Mouse (Mus musculus): ENCODE results near the gene Iqcn.

The Iqcn gene

DNA sequence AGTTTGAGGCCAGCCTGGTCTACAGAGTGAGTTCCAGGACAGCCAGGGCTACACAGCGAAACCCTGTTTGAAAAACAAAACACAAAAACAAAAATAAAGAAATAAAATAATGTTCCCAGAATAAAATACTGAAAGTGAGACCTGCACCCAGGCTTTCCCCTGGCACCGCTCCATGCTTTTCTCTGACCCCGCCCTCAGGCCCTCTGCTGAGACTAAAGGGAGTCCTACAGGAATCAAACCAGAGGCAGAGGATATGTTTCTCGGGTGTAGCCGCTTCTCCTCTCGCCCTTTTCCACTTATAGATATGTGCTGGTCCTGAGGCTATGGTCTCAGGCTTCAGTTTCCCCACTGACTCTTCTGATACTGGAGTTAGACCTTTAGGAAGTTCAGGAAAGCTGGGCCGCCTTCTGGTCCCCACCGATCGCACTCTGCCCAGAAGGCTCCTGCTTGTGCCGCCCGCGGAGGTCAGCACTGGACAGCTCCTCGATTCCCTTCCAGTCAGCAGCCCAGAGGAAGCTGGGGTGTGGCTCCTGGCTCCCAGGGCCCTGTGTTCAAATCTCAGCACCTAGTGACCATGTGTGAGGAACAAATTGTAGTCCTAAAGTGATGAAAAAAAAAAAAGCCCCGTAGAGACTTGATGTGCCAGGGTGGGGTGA, 22.7 kb downstream of the Iqcn start:
- in situ Hi-C loops (cut with MboI, MseI), result no loop called here

DNA sequence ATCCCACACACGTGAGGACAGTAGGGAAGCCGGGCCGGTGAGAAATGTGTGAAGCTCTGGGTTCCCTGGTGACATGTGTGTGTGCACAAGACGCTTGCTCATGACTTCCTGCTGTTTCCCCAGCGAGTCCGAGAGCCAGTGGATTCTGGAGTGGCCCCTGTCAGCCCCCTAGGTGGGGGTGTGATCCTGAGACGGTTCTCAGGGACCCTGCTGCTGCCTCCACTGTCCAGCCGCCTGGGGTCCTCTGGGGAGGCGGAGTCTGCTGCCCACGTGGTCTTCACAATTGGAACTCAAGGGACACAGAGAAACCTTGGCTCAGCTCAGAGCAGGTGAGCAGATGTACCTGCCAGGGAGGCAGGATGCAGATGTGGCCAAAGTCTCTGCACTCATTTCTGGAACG, 23.5 kb downstream of the Iqcn start:
- in situ Hi-C loops (cut with MboI, MseI), result no loop called here

DNA sequence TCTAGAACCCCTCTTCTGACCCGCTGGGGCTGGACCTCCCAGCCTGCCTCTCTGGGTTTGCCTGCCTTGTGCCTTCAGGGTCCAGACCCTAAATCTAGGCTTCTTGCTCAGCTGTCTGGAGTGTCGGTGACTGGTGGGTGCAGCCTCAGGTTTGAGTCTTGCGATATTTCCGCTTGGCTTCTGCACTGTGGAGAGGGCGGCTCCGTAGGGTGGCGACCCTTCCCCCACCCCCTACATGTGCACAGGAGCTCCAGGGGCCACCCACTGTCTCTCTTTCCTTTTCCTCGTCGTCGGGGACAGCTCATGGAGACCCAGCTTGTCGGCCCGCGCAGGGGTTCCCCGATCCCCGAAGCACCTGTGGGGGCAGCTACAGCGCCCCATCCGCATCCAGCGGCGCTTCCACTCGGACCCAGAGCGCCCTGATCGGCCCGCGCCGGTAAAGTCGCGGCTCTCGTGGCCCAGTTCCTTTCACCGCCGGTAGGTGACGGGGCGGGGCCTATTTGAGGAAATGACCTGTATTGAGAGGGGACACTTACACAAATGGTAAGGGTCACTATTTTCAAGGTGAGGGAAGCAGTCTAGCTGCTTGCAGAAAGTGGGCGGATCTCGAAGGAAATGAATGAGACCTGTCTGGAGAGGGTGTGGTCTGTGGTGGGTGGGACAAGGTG, 26.7 kb downstream of the Iqcn start:
- in situ Hi-C loops (cut with MboI, MseI), result loop anchor here (10.0 kb wide), 1 partner anchor 1315 kb away; the partner anchor contains the start of gene Olfr372

DNA sequence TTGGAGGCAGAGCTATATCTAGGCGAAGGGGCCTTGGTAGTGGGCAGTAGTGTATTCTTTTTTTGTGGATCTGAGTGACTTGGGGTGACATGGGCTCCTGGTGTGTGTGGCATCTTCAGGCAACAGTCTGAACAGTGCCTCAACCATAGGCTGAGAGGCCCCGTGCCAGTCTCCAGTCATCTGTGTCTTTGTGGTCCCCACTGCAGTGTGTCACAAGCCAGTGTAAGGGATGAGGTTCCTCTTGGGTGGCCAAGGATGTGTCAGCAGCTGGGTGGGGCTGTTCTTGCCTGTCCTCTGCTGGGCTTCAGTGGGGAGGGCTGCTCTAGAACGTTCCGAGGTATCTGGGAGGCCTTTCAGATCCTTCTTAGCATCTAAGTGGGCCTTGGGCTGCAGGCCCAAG, 27.7 kb downstream of the Iqcn start:
- in situ Hi-C loops (cut with MboI, MseI), result loop anchor here (10.0 kb wide), 1 partner anchor 1314 kb away; the partner anchor contains the start of gene Olfr372

DNA sequence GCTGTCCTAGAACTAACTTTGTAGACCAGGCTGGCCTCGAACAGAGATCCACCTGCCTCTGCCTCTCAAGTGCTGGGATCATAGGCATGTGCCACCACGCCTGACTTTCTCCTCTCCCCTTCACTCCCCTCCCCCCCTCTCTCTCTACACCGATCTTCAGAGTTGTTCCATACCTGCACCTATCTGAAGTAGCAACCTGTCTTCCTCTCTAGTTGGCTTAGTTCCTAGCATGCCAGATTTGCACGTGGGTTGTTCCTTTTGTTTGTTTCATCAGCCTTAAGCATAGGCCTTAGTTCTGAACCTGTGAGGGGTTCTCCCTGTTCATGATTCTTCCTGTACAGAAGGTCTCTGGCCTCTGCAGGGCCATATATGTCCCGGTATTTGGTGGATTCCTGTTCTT, 34.4 kb downstream of the Iqcn start:
- in situ Hi-C loops (cut with MboI, MseI), result loop anchor here (10.0 kb wide), 1 partner anchor 1307 kb away; the partner anchor contains the start of gene Olfr372

DNA sequence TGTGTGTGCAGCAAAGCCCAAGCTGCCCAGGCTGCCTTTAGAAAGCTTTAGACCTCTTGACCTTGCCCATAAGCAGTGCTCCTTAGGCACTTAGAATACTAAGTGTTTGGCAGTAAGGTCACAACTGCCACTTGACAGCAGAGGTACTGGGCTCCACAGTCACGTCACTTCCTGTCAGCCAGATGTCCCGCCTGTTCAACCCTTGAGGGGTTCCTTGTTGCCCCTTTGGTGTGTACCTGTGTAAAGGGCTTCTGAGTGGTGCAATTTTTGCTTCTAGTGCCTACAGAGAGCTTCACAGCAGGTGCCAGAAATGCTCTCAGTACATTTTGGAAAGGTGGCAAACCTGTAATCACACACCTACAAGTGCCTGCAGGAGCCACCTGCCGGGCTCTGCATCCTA, 35.0 kb downstream of the Iqcn start:
- in situ Hi-C loops (cut with MboI, MseI), result loop anchor here (10.0 kb wide), 1 partner anchor 1307 kb away; the partner anchor contains the start of gene Olfr372

DNA sequence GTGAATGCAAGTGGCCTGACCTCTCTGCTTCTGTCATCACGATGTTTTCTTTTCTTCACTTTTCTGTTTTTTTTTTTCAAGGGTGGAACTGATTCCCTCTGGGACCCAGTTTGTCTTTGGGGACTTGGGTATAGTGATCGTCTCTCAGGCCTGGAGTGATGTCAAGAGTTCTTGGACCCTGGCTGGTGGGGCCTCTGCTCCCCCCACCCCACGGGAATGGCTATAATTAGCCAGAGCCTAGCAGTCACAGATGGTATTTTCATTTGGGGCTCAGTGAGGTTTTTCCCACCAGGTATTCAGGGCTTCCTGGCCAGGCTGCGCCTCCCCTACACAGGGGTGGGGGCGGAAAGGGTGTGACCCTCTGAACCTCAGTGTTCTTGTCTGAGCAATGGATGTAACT, 38.4 kb downstream of the Iqcn start:
- in situ Hi-C loops (cut with MboI, MseI), result no loop called here

DNA sequence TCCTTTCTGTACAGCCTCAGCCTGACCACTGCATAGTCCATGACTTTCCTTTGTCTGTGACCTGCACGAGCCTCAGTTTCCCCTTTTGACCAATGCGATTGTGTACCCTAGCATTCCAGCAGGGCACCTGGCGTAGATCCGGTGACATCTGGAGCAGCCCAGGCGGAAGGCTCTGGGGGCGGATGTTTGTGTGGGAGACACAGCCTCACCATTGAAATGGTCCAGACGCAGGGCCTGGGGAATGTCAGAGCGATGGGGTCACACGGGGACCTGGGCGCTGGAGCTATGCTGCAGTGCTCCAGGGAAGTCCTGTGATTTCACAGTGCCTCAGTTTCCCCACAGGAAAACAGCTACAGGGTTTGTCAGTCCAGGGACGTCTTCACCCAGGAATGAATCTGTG, 38.9 kb downstream of the Iqcn start:
- in situ Hi-C loops (cut with MboI, MseI), result no loop called here

DNA sequence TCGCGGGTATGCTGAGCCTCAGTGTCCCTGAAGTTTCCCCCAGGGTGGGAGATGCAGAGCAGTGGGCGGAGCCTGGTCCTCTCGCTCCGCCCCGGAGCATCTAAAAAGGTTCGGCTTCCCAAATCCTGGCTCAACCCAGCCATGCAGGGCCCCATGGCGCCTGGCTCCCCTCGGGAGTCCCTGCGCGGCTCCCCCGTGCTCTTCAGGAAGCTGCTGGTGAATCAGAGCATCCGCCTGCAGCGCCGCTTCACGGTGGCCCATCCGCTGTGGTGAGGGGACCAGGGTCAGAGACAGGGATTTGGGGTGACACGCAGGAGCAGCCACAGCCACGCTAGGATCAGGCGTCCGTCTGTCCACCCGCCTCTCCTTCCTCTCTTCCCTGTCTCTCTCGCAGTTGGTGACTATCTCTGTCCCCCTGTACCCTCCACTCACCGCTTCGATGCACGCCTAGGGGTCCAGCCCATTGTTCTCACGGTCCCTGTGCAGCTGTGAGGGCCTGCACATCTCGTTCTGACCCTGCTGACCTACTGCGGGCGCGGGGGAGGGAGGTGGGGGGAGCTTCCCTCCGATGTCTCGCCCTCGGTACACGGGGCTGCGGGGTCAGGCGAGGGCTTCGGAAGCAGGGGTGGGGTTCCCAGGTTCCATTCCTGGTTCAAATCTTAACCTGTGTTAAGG, 39.9 kb downstream of the Iqcn start:
- in situ Hi-C loops (cut with MboI, MseI), result no loop called here

DNA sequence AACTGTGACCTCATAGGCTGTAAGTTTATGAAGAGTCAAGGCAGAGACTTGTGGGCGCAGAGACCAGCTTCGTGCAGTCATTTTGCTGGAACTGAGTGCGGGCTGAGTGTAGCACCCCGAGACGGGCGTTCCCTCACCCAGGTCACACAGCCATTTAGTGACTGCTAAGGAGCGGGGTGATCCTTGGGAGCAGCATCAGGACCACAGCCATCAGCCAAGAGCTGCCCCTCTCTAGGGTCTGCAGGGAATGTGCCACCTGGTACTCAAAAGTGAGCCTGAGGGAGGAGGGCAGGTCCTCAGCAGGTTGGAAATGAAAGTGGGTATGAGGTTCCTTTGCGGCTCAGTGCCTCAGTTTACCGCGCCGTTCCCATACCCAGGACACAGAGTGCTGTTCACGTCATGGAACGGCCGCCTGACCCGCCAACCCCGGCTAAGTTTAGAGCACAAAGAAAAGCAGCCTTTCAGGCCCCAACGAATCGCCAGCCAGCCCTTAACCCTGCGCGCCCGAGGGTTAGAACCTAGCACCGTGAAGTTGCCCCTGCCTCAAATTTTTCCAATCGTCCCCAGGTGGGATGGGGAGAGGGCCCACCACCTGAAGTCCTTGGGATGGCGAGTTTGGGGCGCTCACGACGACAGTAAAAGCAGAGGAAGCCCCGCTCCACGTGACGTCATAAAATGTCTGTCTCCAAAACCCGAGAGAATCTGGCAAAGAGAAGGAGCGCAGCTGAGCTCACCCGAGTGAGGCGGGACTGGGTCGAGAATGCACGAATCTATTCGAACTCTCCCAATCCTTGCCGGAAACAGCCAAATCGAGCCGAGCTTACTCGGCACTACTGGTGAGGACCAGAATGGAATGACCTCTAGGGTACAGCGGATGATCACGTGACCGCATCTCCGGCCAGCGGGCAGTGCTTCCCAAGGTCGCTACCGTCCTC, 40.7 kb downstream of the Iqcn start:
- in situ Hi-C loops (cut with MboI, MseI), result no loop called here

DNA sequence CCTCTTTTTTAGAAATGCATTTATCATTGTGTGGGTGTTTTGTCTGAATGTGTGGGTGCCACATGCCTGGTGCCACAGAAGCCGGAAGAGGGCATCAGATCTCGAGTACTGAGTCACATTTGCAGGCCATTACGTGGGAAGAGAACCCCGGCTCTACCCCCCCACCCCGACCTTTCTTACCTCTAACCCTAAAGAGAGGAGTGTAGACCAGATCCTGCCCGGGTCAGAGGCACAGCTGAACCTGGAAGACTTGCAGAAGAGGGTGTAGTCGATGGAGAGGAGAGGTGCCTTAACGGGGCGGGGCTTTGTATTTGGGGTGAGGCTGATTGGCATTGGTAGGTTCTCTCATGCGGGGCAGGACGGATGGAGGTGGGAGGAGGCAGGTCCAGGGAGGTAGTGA, 41.5 kb downstream of the Iqcn start:
- in situ Hi-C loops (cut with MboI, MseI), result loop anchor here (5.0 kb wide), 1 partner anchor 33 kb away; no protein-coding TSS in a partner anchor

DNA sequence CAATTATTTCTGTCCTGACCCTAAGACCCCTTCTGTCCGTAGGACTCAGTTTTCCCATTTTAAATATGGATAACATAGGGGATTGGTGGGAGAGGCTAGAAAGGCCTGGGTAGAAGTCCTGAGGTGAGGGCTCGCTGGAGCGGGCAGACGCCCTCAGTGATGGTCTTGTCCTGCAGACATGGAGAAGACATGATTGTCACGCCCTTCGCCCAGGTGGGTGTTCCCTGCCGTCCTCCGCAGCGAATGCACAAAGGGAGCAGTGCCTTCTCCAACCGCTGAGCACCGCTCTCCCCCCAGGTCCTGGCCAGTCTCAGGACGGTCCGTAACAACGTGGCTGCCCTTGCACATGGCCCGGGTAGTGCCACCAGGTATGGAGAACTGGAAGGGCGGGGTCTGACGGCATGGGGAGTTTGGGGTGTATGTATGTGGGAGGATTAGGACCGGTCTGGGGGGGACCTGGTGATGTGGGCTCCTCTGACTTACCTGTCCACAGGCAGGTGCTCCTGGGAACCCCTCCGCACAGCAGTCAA, 42.5 kb downstream of the Iqcn start:
- in situ Hi-C loops (cut with MboI, MseI), result loop anchor here (5.0 kb wide), 1 partner anchor 33 kb away; no protein-coding TSS in a partner anchor

DNA sequence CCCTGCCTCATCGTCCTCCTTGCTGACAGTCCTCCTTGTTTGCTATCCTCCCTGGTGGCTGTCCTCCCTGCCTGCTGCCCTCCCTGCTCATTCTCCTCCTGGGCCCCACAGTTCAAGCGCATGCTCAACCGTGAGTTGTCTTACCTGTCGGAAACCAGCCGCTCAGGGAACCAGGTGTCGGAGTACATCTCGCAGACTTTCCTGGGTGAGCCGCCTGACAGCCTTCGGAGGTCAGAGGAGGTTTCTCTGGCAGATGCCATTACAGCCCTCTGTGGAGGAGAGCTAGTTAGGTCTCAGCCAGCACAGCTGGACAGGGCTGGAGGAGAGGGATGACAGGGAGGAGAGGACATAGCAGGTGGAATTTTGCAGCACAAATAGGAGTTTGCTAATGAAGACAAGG, 43.4 kb downstream of the Iqcn start:
- in situ Hi-C loops (cut with MboI, MseI), result loop anchor here (5.0 kb wide), 1 partner anchor 34 kb away; no protein-coding TSS in a partner anchor

DNA sequence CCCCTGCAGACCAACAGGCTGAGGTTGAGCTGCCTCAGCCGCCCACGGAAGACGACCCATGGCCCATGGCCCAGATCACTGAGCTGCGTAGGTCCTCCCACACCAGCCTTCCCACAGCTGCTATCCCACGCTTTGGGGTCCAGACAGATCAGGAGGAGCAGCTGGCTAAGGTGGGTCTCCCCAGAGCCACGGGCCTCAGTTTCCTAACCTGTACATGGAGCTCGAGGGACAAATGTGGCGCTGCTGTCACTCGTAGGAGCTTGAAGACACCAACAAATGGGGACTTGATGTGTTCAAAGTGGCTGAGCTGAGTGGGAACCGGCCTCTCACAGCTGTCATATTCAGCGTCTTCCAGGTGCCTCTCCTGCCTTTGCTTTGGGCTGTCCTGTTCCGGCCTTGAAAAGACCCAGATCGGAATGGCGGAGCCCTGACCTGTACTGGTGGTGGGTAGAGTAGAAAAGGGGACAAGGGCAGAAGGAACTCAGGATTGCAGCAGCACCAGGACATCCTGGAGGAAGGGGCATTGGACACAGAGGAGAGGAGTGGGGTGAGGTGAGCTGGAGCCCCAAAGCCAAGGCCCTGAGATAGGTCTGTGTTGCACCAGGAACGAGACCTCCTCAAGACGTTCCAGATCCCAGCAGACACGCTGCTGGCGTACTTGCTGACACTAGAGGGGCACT, 44.1 kb downstream of the Iqcn start:
- in situ Hi-C loops (cut with MboI, MseI), result loop anchor here (5.0 kb wide), 1 partner anchor 35 kb away; no protein-coding TSS in a partner anchor

DNA sequence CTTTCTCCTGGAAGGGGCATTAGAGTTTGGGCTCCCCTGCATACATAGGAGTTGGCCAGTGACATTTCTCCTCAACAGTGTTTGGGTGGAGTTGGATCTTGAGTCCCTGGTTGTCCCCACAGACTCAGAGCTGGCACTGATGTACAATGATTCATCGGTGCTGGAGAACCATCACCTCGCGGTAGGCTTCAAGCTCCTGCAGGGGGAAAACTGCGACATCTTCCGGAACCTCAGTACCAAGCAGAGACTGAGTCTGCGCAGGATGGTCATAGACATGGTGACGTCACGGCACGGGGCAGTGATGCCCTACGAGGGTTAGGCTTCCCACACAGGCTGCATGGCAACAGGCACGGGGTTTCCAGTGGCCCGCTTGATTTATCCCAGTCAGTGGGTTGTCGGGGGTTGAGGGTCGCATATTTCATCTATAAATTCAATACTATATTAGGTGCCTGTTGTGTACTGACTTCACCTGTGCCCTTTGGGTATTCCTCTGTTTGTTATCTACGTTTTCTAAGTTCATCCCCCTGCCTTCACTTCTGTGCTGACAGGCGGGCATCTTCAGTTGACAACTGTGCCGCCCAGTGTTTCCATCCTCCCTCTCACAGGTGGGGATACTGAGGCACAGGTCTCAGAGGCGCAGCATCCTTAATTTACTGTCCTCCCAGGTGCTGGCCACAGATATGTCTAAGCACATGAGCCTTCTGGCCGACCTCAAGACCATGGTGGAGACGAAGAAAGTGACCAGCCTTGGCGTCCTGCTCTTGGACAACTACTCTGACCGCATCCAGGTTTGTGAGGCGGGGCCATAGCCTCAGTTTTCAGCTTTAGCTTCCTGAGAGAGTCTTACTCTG, 45.2 kb downstream of the Iqcn start:
- in situ Hi-C loops (cut with MboI, MseI), result loop anchor here (5.0 kb wide), 1 partner anchor 36 kb away; no protein-coding TSS in a partner anchor

DNA sequence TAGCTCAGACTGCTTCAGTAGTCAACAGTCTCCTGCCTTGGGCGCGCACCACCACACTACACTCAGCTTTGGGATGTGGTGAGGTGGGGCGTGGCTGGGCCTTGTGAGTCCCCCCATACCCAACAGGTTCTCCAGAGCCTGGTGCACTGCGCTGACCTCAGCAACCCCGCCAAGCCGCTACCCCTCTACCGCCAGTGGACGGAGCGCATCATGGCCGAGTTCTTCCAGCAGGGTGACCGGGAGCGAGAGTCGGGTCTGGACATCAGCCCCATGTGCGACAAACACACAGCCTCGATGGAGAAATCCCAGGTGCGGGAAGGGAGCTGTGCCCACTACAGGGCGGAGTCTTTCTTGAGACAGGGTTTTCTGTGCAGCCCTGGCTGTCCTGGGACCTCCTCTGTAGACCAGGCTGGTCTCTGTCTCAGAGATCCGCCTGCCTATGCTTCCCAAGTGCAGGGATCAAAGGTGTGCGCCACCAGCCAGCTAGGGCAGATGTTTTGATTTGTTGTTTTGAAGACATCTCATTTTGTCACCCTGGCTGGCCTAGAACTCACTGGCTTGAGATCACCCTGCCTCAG, 45.9 kb downstream of the Iqcn start:
- in situ Hi-C loops (cut with MboI, MseI), result loop anchor here (5.0 kb wide), 1 partner anchor 37 kb away; no protein-coding TSS in a partner anchor

DNA sequence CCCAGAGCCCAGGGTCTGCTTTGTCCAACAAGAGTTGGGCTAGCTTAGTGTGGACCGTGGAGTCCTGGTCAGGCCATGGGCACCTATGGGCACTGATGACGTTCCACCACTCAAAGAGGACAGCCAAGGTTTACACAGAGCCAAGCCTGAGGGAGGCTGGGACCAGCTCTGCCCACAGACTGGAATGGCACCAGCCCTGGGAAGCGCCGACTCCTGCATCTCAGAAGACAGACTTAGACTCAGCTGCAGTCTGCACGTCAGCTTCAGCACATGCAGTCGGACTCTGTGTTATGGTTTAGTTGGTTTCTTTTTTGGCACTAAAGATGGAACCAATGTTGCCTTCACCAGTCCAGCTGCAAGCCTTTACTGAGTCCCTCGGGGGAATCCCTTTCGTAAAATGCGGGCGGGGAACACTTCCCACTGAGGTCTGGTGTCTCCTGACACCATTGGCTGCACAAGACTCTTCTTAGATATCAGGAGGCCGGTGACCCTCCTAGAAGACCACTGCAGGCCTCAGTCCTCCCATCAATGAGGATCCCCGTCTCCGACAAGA, 46.9 kb downstream of the Iqcn start:
- in situ Hi-C loops (cut with MboI, MseI), result loop anchor here (10.0 kb wide), 1 partner anchor 385 kb away; no protein-coding TSS in a partner anchor

DNA sequence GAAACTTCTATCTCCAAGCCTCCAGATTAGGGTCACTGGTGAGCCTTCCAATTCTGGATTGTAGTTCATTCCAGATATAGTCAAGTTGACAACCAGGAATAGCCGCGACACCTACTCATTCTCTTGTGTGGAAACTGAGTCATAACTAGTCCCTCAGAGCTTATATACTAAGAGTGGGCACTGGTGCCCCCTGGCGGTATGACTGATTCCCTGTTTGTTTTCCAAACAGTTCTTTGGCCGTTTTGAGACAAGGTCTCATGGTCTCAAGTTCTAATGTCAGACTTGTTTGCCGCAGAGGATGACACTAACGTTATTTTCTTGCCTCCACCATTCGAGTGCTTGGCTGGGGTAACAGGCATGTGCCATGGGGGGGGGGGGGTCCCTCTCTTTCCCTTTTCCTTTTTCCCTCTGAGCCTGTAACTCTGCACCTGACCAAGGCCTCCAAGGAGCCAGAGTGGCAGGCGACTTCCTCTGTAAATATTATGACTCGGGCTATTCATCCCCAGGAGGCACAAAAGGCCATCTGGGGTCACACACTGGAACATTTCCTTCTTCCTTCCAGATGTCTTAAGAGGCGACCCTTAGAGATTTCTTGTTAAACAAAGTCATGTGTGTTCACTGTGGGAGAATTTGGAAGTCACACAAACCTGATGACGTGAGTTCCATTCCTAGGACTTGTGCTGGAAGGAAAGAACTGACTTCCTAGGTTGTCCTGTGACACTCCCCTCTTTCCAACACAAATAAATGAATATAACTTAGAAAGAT, 48.9 kb downstream of the Iqcn start:
- in situ Hi-C loops (cut with MboI, MseI), result loop anchor here (10.0 kb wide), 1 partner anchor 387 kb away; no protein-coding TSS in a partner anchor
